Mouse (Mus musculus) brain, embryonic 18.5 days (tissue): ENCODE measurements at regions not wholly inside any gene's neighbourhood (a gene's known extent, or its start where the extent isn't known, plus 50 kb on each side); places are given as distances from the start of the nearest gene placed in this dataset.

Experiments used
- DNase-seq: peaks from one replicate; pipeline ENCODE4 v3.0.0-alpha.2; 2012; ENCODE audit warnings: low read depth, low spot score

- no peak for DNase-seq
Observed at GRCm38 (mm10) chr16:78247189-78247588, 54.1 kb upstream of the Cxadr start.

DNA sequence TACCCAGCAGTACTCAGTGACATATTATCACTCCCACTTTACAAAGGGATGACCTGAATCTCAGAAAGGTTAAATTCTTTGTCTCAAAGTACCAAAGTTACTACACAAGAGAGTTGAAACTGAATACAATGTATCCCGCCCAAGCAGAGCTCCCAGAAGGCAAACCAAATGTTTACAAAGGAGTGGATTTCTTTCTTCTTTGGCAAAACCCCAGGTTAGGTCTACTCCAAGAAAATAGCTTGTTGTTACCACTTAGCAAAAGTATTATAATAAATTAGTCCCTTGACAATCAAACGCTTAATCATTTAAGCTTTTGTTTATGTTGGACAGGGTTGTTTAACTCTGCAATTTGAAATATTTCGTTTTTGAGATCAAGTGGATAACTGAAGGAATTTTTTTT is 58.6 kb upstream of the Cxadr start:
- DNase-seq = no peak

DNA sequence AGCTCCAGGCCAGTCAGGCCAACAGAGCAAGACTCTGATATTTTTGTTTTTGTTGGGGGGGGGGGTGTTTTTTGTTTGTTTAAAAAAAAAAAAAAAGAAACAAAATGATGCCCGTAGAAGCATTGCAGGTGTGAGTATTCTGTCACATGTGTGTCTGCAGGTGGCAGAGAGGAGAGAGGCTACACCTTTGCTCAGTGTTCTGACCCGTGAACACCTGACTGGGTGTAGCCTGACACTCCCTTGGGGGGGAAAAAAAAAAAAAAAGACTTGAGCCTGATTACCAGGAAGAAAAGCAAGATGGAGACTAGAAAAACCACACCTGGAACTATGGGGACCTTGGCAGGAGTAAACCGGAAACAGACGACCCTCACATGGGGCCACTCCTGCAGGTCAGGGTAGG is 61.1 kb upstream of the Cxadr start:
- DNase-seq = no peak

GRCm38 (mm10) chr16:78238052-78238701 is 63.1 kb upstream of the Cxadr start:
- DNase-seq = no peak

DNA sequence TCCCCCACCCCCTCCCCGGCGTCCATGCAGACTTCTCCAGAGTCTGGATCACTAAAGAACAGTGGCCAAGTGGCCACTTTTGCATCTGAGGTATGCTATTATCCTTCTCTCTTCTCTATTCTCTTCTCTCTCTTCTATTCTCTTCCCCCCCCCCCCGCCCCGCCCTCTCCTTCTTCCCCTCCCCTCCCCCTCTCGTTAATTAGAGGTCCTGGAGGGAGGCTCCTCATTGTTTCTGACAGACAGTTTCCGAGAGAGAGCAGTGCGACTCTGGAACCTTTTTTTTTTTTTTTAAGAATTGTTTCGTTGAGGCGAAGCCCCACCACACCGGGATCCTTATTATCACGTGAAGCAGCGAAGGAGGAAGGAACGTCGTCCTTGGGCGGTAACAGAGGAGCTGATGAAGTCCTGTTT is 63.6 kb upstream of the Cxadr start:
- DNase-seq = peak; percentile 45

- DNase-seq = no peak
Observed at GRCm38 (mm10) chr16:78236746-78237640, 64.3 kb upstream of the Cxadr start.

DNA sequence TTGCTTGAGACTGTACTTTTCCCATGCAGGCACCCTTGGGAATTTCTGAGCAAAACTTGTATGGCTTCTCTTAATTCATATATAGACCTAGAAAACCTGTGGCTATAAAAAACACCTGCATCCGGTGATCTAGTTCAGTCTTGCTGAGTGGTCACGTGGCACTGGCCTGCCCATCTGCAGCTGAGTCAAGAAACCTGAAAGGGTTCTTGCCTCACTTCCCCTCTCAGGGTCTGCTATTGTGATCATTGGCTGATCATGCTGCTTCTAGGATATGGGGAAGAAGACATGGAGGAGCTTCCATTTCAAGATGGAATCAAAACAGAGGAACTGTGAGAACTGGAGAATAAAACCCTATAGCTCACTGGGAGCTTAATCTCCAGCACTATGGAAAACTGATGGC is 69.1 kb upstream of the Cxadr start:
- DNase-seq = no peak

DNA sequence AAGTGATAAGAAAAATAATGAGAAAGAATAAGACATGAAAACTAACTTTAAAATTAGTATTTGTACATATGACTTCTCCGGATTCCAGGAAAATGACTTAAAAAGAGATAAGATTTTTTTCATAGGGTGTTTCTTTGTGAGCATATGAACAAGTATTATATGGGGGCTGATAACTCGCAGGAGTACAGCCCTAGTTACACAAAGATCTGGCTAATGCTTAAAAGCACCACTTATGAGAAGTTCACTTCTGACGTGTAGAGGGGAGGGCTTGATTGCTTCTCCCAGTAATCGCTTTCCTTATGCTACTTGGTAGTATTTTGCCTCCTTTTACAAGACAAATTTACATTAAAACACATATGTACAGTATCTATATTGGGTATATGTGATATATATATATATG is 72.3 kb upstream of the Cxadr start:
- DNase-seq = no peak

- no peak for DNase-seq
Observed at GRCm38 (mm10) chr16:78222377-78222776, 78.9 kb upstream of the Cxadr start.

- DNase-seq = no peak
Observed at GRCm38 (mm10) chr16:78221781-78222180, 79.5 kb upstream of the Cxadr start.

DNA sequence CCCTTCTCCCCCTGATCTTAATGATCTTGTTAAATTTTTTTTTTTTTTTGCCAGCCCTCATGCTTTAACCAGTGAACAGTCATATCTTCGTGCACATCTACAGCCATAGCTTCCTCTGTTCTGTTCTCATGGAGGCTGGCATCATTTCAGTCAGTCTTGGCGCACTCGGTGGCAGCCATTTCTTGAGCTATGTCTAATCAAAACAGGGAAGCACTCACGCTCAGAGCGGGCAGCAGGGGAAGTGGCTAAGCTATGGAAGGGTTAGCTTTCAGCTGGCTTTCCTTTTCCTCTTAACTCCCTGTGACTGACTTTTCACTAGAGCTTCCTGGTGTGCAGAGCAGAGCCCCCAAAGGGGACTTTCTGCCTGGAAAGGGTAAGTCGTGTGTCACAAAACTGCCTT is 83.7 kb upstream of the Cxadr start:
- no peak for DNase-seq

GRCm38 (mm10) chr16:78216752-78217351 is 84.4 kb upstream of the Cxadr start:
- DNase-seq = no peak

DNA sequence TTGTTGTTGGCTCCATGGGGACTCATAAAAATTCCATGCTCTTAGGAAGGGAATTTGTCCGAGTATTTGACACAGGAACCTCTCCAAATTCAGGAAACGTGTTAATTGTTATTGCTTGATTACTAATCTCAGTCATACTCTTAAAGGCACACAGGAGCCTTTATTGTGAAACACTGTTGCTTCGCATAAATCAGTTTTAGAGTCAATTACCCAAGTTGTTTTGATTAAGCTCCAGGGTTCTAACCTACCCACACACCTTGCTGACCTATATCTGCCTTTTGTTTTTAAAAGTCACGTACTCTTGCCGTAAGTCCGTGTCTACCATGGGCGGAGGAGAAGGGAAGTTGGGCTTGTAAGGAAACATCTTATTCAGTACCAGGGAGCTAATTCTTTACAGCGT is 89.6 kb upstream of the Cxadr start:
- DNase-seq = no peak

GRCm38 (mm10) chr16:78208321-78208720 is 93.0 kb upstream of the Cxadr start:
- no peak for DNase-seq

DNA sequence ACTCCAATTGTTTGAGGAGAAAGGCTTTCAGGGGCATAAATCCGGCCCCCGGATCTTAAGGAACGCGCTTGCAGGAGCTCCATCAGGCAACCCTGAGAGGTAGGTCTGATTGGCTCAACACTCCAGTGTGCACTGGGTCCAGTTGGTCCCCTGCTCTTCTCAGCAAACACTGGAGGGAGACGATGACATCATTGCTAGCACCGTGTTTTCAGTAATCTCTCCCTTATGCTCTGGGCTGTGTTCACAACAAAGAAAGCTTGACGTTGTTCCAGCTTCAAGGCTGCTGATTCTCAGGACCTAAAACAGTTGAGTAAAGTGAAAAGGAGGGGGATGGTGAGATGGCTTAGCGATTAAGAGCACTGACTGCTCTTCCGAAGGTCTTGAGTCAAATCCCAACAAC is 97.0 kb upstream of the Cxadr start:
- DNase-seq = no peak

DNA sequence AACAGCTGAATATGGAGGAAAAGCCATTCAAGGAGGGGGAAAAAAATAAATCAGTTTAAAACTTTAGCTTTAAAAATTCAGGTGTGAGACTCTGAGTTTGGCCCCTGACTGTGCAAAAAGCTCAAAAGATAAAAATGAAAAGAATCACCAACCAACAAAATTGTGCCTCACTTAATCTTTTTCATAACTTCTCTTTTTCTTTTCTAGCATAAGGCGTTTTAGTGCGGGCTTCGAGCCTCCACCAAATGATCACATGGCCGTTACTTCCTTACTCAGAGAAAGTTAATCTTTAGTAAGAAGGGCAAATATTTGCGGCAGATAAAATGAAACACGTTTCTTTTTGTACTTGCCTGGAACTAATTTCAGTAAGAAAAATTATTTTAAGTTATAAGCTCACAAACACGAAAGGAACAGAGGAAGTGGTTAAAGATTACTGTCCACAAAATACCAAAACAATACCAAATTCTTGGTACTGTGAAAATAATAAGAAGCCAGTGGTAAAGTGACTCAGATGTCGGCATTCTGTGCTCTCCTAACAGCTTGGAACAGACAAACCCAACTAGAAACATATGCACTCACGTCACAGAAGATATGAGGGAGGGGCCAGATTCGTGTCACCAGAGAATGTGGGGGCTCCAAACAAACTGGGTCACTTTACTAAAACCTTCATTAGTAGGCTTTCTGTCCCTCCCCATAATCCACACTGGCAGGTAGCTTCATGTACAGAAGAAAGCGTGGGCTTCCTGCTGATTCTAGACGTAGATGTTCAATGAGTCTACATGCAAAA is 101.1 kb upstream of the Cxadr start:
- DNase-seq = no peak

GRCm38 (mm10) chr16:78199252-78199651 is 102.0 kb upstream of the Cxadr start:
- DNase-seq = no peak

- no peak for DNase-seq
Observed at GRCm38 (mm10) chr16:78198642-78199121, 102.6 kb upstream of the Cxadr start.

DNA sequence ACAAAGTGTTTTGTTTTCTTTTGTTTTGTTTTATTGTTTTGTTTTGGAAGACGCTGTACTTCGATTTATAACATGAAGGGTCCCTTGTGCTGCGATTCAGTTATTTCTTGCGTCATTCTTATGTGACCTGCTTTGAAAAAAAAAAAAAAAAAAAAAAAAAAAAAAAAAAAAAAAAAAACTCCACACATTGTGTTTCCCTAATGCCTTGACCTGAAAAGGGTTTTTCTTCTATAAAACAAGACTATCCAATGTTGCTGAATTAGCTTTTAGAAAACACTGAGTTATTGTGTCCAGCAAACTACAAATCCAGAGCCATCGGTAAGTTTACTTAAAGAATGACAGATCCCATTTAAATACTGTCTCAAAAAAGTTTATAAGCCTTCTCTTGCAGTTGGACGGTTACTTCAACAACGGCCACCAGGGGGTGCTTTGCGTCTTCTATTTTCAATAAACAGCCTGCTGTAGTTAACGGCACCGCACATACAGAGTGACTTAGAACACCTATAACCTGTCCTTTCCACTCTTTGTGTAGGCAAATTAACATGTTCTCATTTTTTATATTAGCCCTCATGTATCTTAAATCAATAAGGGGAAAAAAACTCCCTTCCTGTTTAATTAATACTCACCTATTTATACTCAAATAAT is 103.9 kb upstream of the Cxadr start:
- peak; percentile 64 for DNase-seq

DNA sequence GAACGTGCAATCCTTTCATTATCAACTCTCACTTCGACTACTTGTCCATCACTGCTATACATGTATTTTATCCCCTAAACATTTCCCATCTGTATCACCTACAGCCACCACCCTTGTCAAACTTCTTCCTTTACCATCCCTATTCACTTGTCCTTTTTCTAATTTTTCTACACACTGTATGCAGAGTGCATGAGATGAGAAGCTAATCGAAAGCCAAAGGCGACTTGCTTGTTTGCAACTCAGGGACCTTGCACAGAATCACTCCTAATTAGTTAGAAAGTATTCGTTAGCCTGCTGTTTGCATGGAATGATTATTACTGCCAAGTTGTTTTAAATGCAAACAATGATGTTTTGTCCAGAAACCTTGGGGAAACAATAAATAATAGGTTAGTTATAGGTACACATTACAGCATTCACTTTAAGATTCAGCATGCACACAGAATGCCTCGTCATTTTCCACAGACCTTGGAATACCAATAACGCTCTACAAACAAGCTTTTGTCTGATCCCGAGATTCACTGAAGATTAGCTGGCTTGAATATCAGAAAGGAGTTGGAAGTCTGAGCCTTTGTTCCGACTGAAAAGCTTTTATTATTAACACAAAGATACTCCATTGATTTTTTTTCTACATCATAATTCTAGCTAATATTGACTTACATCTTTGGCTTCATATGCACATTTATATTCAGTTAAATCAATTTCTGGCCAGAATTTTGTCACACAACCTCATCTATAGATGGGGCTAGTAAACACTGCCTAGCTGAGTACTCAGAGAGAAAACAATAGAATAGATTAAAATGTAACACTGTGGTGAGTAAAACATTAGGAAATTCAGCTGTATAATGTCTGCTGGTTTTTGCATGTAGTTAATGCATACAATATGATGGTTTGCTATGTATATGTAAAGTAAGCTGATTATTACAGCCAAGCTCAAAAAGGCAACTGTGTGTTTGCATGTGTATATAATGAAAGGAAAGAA is 130.4 kb upstream of the Cxadr start:
- DNase-seq = no peak
